Mouse (Mus musculus) limb, embryonic 13.5 days (tissue): ENCODE data around the gene Slc38a1. TPM values are rescaled to one million over a fixed set of nuclear protein-coding genes. Genes with fewer than 3 reads are reported as not detected.

Experiments
- ATAC-seq: fragments of 200-750 bp; cut with Nextera tagmentation; 2 replicates; pipeline ENCODE4 v1.8.0; 2017; ENCODE audit warnings: low read depth, moderate number of reproducible peaks, moderate TSS enrichment; ENCODE audit not compliant: low FRiP score
- H3K27ac ChIP-seq: fragments of 300-500 bp; sonication (generic); 2 replicates; pipeline ENCODE4 v1.5.1; 2015; ENCODE audit warnings: inconsistent platforms, mild to moderate bottlenecking, moderate library complexity
- H3K27me3 ChIP-seq: fragments of 300-500 bp; sonication (generic); 2 replicates; pipeline ENCODE4 v1.6.1; 2015; ENCODE audit warnings: mild to moderate bottlenecking, inconsistent platforms
- H3K36me3 ChIP-seq: fragments of 300-500 bp; sonication (generic); 2 replicates; pipeline ENCODE4 v1.6.1; 2015; ENCODE audit warnings: inconsistent platforms, mild to moderate bottlenecking, moderate library complexity
- H3K4me1 ChIP-seq: fragments of 300-500 bp; sonication (generic); 2 replicates; pipeline ENCODE4 v1.6.1; 2015; ENCODE audit warnings: inconsistent platforms
- H3K4me2 ChIP-seq: fragments of 300-500 bp; sonication (generic); replicated peaks from 2 replicates; pipeline ENCODE4 v1.6.1; 2015; ENCODE audit warnings: inconsistent platforms, mild to moderate bottlenecking, moderate library complexity
- H3K4me3 ChIP-seq: fragments of 300-500 bp; sonication (generic); 2 replicates; pipeline ENCODE4 v1.5.1; 2015; ENCODE audit warnings: moderate library complexity, mild to moderate bottlenecking, inconsistent platforms
- H3K9ac ChIP-seq: fragments of 300-500 bp; sonication (generic); 2 replicates; pipeline ENCODE4 v1.6.1; 2015; ENCODE audit warnings: mild to moderate bottlenecking, inconsistent platforms
- H3K9me3 ChIP-seq: fragments of 300-500 bp; sonication (generic); 2 replicates; pipeline ENCODE4 v1.6.1; 2016; ENCODE audit warnings: inconsistent platforms
- WGBS: fragments of 180-500 bp; shearing (Covaris S2); methylation state at CpG from one replicate; pipeline ENCODE4 v1.1.7; 2015; 5-methylcytosine and 5-hydroxymethylcytosine counted together
- polyA plus RNA-seq: library from polyadenylated mRNA; unstranded; fragments of >200 nt; fragmentation: Nextera tagmentation; extraction: Ambion mirVana; gene quantifications from 2 replicates; pipeline ENCODE4 v1.2.1, GENCODE M21; 2015

Gene Slc38a1
- polyA plus RNA-seq, 1 experiment from 2014 or later = 94.5 TPM

DNA sequence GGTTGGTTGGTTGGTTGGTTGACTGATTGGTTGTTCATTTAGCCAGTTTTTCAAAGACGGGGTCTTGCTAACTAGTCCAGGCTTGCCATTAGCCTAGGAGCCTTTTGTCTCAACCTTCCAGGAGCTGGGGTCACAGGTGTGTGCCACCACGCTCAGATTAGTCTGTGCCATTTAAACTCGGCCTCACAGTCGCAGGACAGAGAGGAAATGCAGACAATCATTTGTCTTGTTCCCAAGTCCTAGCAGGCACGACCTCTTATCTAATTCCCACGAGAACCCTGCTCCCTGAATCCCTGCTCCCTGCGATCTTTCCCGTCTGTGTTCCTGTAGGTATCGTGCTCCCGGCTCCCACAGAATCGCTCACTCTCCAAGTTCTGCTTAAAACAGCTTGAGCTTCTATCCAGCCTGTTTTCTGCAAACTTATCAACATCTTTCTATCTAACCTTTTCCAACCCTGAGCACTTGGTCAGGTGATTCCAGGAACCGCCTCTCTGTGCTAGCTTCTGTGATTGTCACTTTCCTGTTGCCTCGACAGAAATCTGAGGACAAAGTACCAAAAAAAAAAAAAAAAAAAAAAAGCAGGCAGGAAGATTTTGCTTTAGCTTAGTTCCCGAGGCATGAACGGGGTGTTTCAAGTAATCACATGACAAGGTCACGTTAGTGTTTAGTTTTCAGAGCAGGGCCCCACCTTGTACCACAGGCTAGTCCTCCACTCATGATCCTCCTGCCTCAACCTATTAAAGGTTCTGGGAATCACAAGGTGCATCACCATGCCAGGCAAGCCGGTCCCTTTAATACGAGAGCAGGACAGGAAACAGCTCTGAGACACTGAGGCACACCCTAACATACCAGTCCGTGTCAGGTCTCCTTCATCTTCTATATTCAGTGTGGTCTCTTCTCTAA is 36.4 kb upstream of the Slc38a1 start:
- H3K4me1 ChIP-seq = peaks cover 15% of the 10 kb centered on the region
- H3K9ac ChIP-seq = no peak overlapping the region
- no peaks in the 10 kb centered on the region for H3K27me3 ChIP-seq
- H3K27ac ChIP-seq = no peak overlapping the region
- whole genome bisulfite sequencing = 61% methylated on average over 19 of the region's 19 CpGs
- no peaks in the 10 kb centered on the region for H3K9me3 ChIP-seq
- H3K4me2 ChIP-seq = no peak overlapping the region
- ATAC-seq = no peak
- no peak overlapping the region for H3K4me3 ChIP-seq
- no peaks in the 10 kb centered on the region for H3K36me3 ChIP-seq

DNA sequence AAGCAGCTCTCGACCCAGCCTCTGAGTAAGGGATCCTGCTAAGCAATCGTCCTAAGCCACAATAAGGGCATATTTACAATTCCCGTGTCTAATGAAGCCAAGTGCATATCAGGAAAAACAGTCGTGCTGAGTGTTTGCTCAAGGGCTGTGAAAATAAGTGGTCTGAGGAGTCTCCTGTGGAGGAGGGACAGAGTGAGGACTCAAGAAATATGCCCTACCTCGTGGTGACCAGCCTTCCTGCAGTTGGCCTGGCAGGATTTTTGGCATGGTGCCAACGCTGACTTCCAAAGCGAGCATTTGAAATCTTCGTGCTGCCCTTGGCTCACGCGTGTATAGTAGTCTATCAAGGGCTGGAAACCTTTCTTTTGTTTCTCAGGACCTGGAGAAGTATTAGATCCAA is 33.8 kb upstream of the Slc38a1 start:
- Histone ChIP-seq H3K9me3 (no peaks in the 10 kb centered on the region), H3K4me2 (0 out of 2 replicates have a peak overlapping the region, but pooled peaks have one; percentile 45), H3K9ac (no peak overlapping the region), H3K36me3 (no peaks in the 10 kb centered on the region), H3K27ac (no peak overlapping the region), H3K4me3 (no peak overlapping the region), H3K4me1 (peaks cover 14% of the 10 kb centered on the region), H3K27me3 (no peaks in the 10 kb centered on the region)
- no peak for ATAC-seq
- 48% methylated on average over 10 of the region's 10 CpGs for WGBS

DNA sequence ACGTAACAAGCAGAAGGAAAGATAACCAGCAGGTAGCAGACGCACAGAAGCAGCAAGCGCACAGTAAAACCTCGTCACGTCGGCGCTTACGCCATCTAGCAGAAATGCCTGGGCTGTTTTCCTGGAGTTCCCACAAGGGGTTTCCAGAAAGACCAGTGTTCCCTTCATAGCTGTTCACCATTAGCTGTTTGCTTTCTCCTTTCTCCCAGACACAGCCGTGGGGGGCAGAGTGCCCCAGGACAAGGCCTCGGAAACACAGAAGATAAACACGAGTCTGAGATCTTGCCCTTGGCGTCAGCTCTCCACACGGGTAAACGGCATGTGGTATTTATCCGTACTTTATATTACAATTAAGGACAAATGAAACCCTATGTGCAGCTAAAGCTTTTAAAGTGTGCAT is 33.0 kb upstream of the Slc38a1 start:
- Histone ChIP-seq H3K27me3 (no peaks in the 10 kb centered on the region), H3K4me2 (peak overlapping the region; percentile 45), H3K4me1 (peaks cover 14% of the 10 kb centered on the region), H3K9me3 (no peaks in the 10 kb centered on the region), H3K36me3 (no peaks in the 10 kb centered on the region), H3K27ac (0 out of 2 replicates have a peak overlapping the region, but pooled peaks have one; percentile 2), H3K4me3 (no peak overlapping the region), H3K9ac (no peak overlapping the region)
- WGBS = 48% methylated on average over 15 of the region's 15 CpGs
- ATAC-seq = no peak

DNA sequence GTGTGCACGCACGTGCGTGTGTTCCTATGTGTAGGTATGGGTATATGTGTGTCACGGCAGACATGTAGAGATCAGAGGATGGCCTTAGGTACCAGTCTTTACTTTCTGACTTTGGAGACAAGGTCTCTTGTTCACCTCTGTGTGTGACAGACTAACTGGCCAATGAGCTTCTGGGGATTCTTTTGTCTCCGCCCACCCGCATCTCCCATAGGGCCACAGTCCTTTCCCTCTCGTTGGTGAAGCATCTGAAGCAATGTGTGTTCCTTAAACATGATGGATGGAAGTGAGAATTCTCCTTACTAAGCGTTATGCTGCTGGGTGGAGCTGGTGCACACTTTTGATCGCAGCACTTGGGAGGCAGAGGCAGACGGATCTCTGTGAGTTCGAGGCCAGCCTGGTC is 32.3 kb upstream of the Slc38a1 start:
- Histone ChIP-seq H3K27me3 (no peaks in the 10 kb centered on the region), H3K4me1 (peaks cover 14% of the 10 kb centered on the region), H3K36me3 (no peaks in the 10 kb centered on the region), H3K9ac (no peak overlapping the region), H3K4me2 (no peak overlapping the region), H3K9me3 (no peaks in the 10 kb centered on the region), H3K4me3 (no peak overlapping the region), H3K27ac (no peak overlapping the region)
- ATAC-seq = no peak
- WGBS = 82% methylated on average over 11 of the region's 11 CpGs

DNA sequence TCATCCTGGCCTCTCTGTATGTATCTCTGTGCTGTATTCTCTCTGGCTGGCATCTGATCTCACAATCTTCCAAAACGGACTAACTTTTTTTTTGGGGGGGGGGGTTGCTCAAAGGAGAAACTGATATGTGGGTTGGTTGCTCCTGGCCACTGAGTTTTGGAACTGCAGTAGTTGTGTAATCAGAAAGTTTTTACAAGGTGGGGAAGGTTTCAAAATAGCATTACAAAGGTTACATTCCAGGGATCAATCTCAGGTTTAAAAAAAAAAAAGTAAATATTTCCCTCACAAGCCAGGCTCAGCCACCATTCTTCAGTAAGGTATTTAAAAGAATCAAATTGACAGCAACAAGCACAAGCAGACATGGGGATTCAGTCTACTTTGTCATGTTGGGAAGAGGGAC is 31.4 kb upstream of the Slc38a1 start:
- Histone ChIP-seq H3K27ac (no peak overlapping the region), H3K4me2 (no peak overlapping the region), H3K9ac (no peak overlapping the region), H3K36me3 (no peaks in the 10 kb centered on the region), H3K4me1 (peaks cover 14% of the 10 kb centered on the region), H3K9me3 (no peaks in the 10 kb centered on the region), H3K4me3 (no peak overlapping the region), H3K27me3 (no peaks in the 10 kb centered on the region)
- 58% methylated on average over 1 of the region's 1 CpGs for WGBS
- no peak for ATAC-seq

DNA sequence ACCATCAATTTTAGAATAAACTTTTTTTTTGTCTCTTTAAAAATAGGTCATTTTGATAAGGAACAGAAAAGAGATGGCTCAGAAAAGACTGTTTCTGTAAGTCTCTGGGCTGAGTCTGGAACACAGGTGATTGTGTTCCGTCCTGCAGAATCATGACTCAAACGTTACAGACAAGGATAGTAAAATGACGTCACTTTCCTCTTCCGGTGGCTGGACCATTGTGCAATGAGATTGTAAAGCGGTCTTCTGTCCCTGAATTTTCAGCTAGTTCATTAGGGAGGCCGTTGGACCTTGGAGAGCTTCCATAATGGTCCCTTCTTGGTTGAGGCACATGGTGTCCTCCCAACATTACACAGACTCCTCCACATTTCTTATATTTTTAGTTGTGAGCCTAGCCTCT is 27.0 kb upstream of the Slc38a1 start:
- Histone ChIP-seq H3K9me3 (no peaks in the 10 kb centered on the region), H3K4me1 (no peaks in the 10 kb centered on the region), H3K4me2 (no peak overlapping the region), H3K36me3 (no peaks in the 10 kb centered on the region), H3K27me3 (no peaks in the 10 kb centered on the region), H3K27ac (no peak overlapping the region), H3K9ac (no peak overlapping the region), H3K4me3 (no peak overlapping the region)
- ATAC-seq = no peak
- WGBS = 73% methylated on average over 6 of the region's 6 CpGs

DNA sequence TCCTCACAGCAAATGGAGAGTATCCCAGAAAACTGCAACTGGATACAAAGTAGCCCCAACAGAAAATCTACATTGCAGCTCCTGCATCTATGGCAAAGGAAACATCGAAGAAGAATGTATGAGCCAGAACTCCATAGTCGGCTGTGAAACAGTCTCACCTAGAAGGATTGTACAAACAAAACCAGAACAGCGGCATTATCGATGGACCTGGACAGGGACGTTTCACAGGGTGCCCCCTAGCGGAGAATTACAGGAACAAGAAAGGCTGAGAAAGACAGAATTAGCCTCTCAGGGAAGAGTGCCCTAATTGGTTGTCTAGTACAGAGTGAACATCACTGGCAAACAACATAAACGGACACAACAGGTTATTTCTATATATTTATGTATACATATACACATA is 23.9 kb upstream of the Slc38a1 start:
- Histone ChIP-seq H3K9me3 (no peaks in the 10 kb centered on the region), H3K27me3 (no peaks in the 10 kb centered on the region), H3K4me2 (peak overlapping the region; percentile 58), H3K4me1 (no peaks in the 10 kb centered on the region), H3K9ac (no peak overlapping the region), H3K36me3 (no peaks in the 10 kb centered on the region), H3K27ac (no peak overlapping the region), H3K4me3 (peak overlapping the region; percentile 23)
- 5% methylated on average over 7 of the region's 7 CpGs for WGBS
- ATAC-seq = no peak

DNA sequence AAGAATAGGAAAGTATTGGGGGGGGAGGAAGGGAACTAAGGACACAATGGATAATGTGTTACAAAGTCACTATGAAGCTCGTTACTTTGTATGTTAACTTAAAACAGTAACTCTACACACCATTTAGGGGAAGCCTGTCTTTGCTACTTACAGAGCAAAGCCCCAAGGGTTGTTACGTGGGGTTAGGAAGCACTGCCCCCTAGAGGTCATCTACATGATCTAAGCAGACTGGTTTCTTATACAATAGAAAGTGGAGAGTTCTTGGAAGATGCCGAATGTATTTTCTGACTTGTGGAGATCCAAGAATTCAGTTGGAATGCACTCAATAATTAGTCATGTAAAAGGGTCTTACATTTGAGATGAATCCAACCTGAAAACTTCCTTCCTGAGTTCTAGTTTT is 23.2 kb upstream of the Slc38a1 start:
- WGBS = 9% methylated on average over 3 of the region's 3 CpGs
- H3K4me3 ChIP-seq = no peak overlapping the region
- no peaks in the 10 kb centered on the region for H3K27me3 ChIP-seq
- H3K36me3 ChIP-seq = no peaks in the 10 kb centered on the region
- H3K4me2 ChIP-seq = peak overlapping the region; percentile 58
- H3K27ac ChIP-seq = no peak overlapping the region
- H3K9ac ChIP-seq = no peak overlapping the region
- ATAC-seq = peak; percentile 75; the same call in 1 of the 2 replicates
- no peaks in the 10 kb centered on the region for H3K9me3 ChIP-seq
- no peaks in the 10 kb centered on the region for H3K4me1 ChIP-seq

DNA sequence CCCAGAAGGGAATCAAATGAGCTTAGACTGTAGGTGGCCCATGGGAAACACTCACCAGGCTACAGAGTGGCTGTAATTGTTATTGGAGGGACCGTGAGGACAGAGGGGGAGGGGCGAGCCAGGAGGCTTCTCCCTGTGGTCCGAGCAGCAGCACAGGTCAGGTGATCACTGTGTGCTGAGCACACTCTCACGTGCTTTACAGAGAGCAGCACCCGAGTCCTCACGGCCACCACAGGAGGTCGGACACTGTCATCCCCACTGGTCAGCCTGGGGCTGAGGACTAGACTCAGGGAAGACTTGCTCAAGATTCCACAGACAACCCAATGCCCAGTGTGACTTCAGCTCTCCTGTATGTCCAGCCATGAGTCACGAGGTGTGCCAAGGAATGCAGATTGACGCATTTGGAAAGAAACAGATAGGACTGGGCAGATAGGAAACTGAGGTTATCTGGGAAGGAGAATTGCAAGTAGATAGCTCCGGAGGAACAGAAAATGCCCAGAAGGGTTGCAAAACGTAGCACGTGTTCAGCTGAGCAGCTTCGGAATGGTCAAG is 18.0 kb upstream of the Slc38a1 start:
- Histone ChIP-seq H3K4me3 (no peak overlapping the region), H3K9me3 (no peaks in the 10 kb centered on the region), H3K4me1 (peaks cover 12% of the 10 kb centered on the region), H3K27ac (no peak overlapping the region), H3K27me3 (no peaks in the 10 kb centered on the region), H3K4me2 (no peak overlapping the region), H3K9ac (no peak overlapping the region), H3K36me3 (no peaks in the 10 kb centered on the region)
- no peak for ATAC-seq
- WGBS = 50% methylated on average over 13 of the region's 13 CpGs

DNA sequence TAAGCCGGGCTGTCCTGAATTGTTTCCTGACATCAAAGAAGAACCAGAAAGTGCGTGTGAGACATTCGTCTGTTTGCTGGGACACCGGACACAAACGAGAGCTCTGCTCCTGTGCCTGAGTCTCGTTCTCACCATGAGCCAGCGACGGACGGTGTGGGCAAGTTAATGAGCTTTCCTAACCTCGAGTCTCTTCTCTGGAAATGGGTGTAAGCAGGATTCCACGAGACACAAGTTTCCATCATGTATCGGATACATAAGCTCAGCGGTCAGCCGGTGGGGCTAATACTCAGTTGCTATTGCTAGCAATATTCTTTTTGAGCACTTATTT is 15.5 kb upstream of the Slc38a1 start:
- Histone ChIP-seq H3K9ac (no peak overlapping the region), H3K4me2 (peak overlapping the region; percentile 35), H3K27ac (no peak overlapping the region), H3K9me3 (no peaks in the 10 kb centered on the region), H3K27me3 (no peaks in the 10 kb centered on the region), H3K36me3 (no peaks in the 10 kb centered on the region), H3K4me1 (peaks cover 15% of the 10 kb centered on the region), H3K4me3 (no peak overlapping the region)
- 44% methylated on average over 14 of the region's 14 CpGs for WGBS
- no peak for ATAC-seq

DNA sequence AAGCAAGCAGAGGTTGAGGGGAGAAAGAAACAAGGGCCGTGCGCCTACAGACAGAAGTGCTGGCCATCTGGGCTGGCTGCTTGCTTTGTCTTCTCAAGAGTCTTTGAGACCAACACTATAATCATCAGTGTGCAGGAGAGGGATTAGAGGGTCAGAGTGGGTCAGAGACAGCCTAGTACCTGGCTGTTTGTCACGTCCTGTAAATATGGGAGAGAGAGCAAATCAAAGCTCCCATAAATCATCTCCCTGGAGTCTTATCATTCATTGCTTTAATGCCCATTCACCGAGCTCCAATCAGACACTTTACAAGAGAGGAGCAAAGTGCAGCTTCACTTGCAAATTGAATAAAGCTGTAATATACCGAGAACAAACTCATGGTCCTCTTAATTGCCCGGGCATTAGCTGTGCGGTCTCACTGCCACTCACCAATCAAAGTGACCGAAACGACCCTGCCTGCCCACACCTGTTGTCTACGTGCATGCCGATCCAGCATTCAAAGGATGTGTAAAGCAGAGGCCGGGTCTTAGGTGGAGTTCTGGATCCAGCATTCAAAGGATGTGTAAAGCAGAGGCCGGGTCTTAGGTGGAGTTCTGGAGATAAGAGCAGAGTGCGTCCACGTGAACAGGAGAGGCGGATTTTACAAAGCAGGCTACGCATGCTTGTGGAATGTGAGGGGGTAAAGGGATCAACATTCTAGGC is 15.0 kb upstream of the Slc38a1 start:
- peak overlapping the region; percentile 35 for H3K4me2 ChIP-seq
- 26% methylated on average over 17 of the region's 17 CpGs for WGBS

DNA sequence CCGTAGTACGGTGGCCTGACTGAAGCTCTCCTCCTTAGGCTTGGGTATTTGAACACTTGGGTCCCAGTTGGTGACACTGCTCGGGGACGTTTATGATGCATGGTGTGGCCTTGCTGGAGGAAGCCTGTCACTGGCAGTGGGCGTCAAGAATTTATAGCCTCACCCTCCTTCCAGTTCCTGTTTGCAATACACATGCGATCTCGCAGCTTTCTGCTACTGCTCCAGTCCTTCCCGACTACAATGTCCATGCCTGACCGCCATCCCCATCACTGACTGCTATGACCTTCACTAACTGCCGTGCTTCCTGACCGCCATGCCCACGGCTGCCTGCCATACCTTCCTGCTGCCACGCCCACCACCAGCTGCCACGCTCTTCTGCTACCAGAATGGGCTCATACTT is 12.8 kb upstream of the Slc38a1 start:
- Histone ChIP-seq H3K9ac (no peak overlapping the region), H3K36me3 (no peaks in the 10 kb centered on the region), H3K4me3 (no peak overlapping the region), H3K4me1 (peaks cover 15% of the 10 kb centered on the region), H3K4me2 (no peak overlapping the region), H3K27ac (no peak overlapping the region), H3K27me3 (no peaks in the 10 kb centered on the region), H3K9me3 (no peaks in the 10 kb centered on the region)
- WGBS = 82% methylated on average over 14 of the region's 14 CpGs
- ATAC-seq = no peak

More for the DNA sequence above, 15.0 kb upstream of the Slc38a1 start:
- H3K4me3 ChIP-seq = no peak overlapping the region
- H3K27me3 ChIP-seq = no peaks in the 10 kb centered on the region
- no peak overlapping the region for H3K27ac ChIP-seq
- no peaks in the 10 kb centered on the region for H3K9me3 ChIP-seq
- no peaks in the 10 kb centered on the region for H3K36me3 ChIP-seq
- H3K9ac ChIP-seq = no peak overlapping the region
- peaks cover 15% of the 10 kb centered on the region for H3K4me1 ChIP-seq
- no peak for ATAC-seq
